Mouse (Mus musculus) naive thymus-derived CD4-positive, alpha-beta T cell, adult 5 months (primary cell): Measurements from ENCODE around the gene Mief2. TPM values are rescaled to one million over a fixed set of nuclear protein-coding genes. Genes with fewer than 3 reads are reported as not detected.

Experiments used
- polyA plus RNA-seq: library from polyadenylated mRNA; unstranded; fragments of 100-300 nt; shearing (Covaris generic); gene quantifications from one replicate; pipeline ENCODE4 v1.2.1, GENCODE M21; 2017

Gene Mief2
- polyA plus RNA-seq: 12.9 TPM

DNA sequence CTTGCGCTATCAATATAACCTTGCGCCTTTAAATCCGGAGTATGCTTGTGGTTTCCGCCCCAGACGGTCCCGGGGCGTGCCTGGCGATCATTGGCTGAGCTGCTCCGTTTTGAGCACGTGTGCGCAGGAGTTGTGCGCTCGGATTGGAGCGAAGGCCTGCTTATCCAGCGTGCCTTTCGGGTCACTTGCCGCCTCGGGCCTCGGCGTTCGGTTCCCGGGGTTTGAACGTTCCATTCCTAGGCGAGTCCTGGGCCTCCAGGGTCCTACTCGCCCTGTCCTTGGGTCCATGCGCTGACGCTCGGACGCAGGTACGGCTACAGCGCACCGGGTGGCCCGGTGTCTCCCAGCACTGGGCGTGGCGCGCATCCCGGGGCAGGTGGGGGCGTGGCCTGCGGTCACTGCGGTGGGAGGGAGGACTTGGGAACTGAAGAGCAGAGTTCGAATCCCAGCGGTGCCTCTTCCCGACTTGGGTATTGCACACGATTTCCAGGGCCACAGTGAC is at the start of gene Mief2:
TSS of gene Mief2 (plus strand) at position 139 of the 502 bp plus-strand sequence.

DNA sequence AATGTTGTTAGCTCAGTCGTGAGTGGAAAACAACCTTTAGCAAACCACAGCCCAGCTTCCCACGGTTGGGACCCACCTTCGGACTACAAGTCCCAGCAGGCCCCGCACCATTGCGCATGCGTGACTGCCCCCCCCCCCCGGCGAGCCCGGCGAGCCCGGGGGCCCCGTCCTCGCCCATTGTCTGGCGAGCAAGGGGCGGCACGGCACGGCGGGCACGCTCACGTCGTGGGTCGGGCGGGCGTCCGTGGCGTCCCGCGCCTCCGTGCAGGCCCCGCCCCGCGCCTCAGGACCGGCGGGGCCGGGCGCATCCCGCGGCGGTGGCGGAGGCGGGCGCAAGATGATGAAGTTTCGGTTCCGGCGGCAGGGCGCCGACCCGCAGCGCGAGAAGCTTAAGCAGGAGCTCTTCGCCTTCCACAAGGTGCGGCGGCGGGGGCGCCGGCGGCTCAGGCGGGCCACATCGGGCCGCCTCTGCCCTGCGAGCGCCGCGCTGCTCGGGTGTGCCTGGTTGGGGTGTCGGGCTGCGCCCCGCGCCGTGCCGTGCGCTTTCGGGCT is 28.6 kb upstream of the Mief2 start, which contains the start of gene Llgl1:
TSS of gene Llgl1 (plus strand) at position 200 of the 552 bp plus-strand sequence.

DNA sequence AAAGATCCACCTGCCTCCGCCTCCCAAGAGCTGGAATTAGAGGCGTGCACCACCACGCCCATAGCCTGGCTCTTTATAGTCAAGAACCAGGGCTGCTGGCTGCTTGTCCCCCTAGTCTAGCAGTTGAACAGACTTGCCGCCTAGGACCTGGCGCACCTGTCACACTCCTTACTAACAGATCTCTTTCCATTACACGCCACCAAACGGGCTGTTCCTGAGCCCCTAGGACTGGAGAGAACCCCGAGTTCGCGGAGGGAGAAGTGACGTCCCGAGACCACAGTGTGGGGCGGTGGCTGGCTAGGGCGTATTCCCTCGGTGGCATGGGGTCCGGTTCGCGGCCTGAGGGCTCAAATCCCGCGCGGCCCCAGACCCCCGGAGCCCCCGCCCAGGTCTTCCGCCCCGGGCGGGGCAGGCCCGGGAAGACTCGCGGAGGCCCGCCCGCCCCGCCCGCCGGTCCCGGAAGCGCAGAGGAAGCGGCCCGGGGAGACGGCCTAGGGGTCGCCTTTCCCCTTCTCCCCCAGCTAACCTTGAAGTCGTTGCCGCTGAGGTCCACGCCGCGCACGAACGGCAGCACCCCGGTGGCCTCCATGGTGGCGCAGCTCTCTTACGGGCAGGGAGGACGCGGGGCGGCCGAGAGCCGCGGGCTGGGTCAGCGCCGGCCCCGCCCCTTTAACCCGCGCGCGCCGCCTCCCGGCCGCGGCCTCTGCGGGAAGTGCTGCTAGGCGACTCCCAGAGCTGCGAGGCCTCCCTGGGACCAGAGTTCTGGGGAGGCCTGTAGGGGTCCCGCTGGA is 1.4 kb upstream of the Mief2 start, which contains the start of gene Flii:
TSS of gene Flii (minus strand) at position 663 of the 791 bp plus-strand sequence.

DNA sequence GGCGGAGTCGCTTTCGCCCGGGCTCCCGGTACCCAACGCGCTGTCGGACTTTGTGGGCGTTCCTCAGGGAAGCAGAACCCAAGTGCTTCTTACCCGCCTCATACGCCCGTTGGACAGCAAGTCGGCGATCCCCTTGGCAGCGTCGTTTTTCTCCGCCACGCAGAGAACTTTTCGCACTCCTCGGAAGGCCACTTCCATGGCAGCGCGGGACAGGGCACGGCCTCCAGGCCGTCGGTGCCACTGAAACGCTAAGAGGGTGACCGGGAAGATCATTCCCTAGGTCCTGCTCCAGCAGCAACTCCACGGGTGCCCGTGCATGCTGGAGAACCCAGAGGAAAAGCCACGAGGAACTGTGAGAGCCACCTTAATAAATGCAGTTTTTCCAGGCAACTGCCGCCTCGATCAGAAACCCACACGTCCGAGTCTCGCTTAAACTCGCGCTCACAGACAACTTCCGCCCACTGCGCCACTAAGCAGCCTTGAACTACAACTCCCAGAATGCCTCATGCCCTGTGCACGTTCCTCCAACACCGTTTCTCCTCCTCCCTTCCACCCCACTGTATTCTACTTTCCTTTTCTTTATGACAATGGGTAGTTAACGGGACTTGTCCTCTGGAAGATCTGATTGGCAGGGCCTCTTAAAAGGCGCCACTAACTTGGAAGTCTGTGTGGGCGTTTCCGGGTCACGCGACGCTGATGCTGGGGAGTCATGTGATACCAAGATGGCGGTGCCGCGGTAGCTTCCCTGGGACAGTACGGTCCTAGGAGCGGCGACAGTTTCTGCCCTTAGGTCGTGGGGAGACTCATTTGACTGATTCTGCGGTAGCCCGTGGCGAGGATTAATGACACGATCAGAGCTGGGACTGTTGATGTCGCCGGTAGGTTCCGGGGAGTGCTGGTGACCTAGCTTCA is 48.9 kb downstream of the Mief2 start, which contains the start of the genes Top3a and Smcr8:
TSS of gene Top3a (minus strand) at position 537 of the 912 bp plus-strand sequence.
TSS of gene Smcr8 (plus strand) at position 696 of the 912 bp plus-strand sequence.

Other genes with a start within 250 kb of the Mief2 start
- 51.4 TPM for gene Alkbh5, start 192.0 kb upstream of the Mief2 start, polyA plus RNA-seq
- gene Llgl1, start 28.7 kb upstream of the Mief2 start, polyA plus RNA-seq: 41.7 TPM
- 144 TPM for gene Flii, start 1.1 kb upstream of the Mief2 start, polyA plus RNA-seq
- gene Top3a, start 49.0 kb downstream of the Mief2 start, polyA plus RNA-seq: 27.6 TPM
- 12.3 TPM for gene Smcr8, start 49.1 kb downstream of the Mief2 start, polyA plus RNA-seq
- gene Shmt1, start 83.3 kb downstream of the Mief2 start, polyA plus RNA-seq: 12.9 TPM
- gene Dhrs7b, start 102.2 kb downstream of the Mief2 start, polyA plus RNA-seq: 22.6 TPM
- 56.7 TPM for gene Tmem11, start 150.9 kb downstream of the Mief2 start, polyA plus RNA-seq
- 6.5 TPM for gene Natd1, start 186.4 kb downstream of the Mief2 start, polyA plus RNA-seq
- gene Map2k3, start 203.6 kb downstream of the Mief2 start, polyA plus RNA-seq: 56.8 TPM